Mouse (Mus musculus) forebrain, embryonic 16.5 days (tissue): ENCODE data around the gene Gatm. TPM values are rescaled to one million over a fixed set of nuclear protein-coding genes. Genes with fewer than 3 reads are reported as not detected.

Source experiments
- ATAC-seq: fragments of 200-750 bp; cut with Nextera tagmentation; 2 replicates; pipeline ENCODE4 v1.8.0; 2017; ENCODE audit warnings: mild to moderate bottlenecking, moderate library complexity
- H3K27ac ChIP-seq: fragments of 300-500 bp; sonication (generic); 2 replicates; pipeline ENCODE4 v1.5.1; 2014; ENCODE audit warnings: low read length, control low read depth
- H3K27me3 ChIP-seq: fragments of 300-500 bp; sonication (generic); replicated peaks from 2 replicates; pipeline ENCODE4 v1.6.1; 2014; ENCODE audit warnings: low read length; ENCODE audit not compliant: control insufficient read depth, insufficient read depth
- H3K36me3 ChIP-seq: fragments of 300-500 bp; sonication (generic); 2 replicates; pipeline ENCODE4 v1.6.1; 2014; ENCODE audit not compliant: control insufficient read depth, insufficient read depth
- H3K4me1 ChIP-seq: fragments of 300-500 bp; sonication (generic); replicated peaks from 2 replicates; pipeline ENCODE4 v1.6.1; 2014; ENCODE audit warnings: low read length; ENCODE audit not compliant: control insufficient read depth, insufficient read depth
- H3K4me2 ChIP-seq: fragments of 300-500 bp; sonication (generic); 2 replicates; pipeline ENCODE4 v1.6.1; 2014; ENCODE audit warnings: mild to moderate bottlenecking, low read length, control low read depth
- H3K4me3 ChIP-seq: fragments of 300-500 bp; sonication (generic); replicated peaks from 2 replicates; pipeline ENCODE4 v1.5.1; 2014; ENCODE audit warnings: mild to moderate bottlenecking, low read length, control low read depth
- H3K9ac ChIP-seq: fragments of 300-500 bp; sonication (generic); replicated peaks from 2 replicates; pipeline ENCODE4 v1.6.1; 2014; ENCODE audit warnings: low read depth, low read length, control low read depth
- H3K9me3 ChIP-seq: fragments of 300-500 bp; sonication (generic); 2 replicates; pipeline ENCODE4 v1.6.1; 2016; ENCODE audit warnings: low read length; ENCODE audit not compliant: control insufficient read depth
- WGBS: fragments of 180-500 bp; shearing (Covaris S2); extraction: QIAGEN DNeasy Blood & Tissue Kit; methylation state at CpG from one replicate; pipeline ENCODE4 v1.1.7; 2014; 5-methylcytosine and 5-hydroxymethylcytosine counted together
- polyA plus RNA-seq: library from polyadenylated mRNA; unstranded; fragments of >200 nt; fragmentation: Nextera tagmentation; extraction: Ambion mirVana; gene quantifications from 2 replicates; pipeline ENCODE4 v1.2.1, GENCODE M21; 2015

Gene Gatm
- polyA plus RNA-seq, 1 experiment from 2014 or later = 30.6 TPM

- Histone ChIP-seq H3K9me3 (no peaks in the 10 kb centered on the region), H3K27me3 (no peaks in the 10 kb centered on the region), H3K36me3 (no peaks in the 10 kb centered on the region), H3K4me3 (no peak overlapping the region), H3K9ac (no peak overlapping the region), H3K4me2 (no peak overlapping the region), H3K4me1 (0 out of 2 replicates have a peak, but pooled peaks cover 4% of the 10 kb centered on the region), H3K27ac (no peak overlapping the region)
- WGBS = 80% methylated on average over 1 of the region's 1 CpGs
- ATAC-seq = no peak
Observed at GRCm38 (mm10) chr2:122590351-122590750, 20.8 kb downstream of the Gatm start.

GRCm38 (mm10) chr2:122587861-122588519 lies 23.1 kb downstream of the Gatm start:
- 60% methylated on average over 8 of the region's 8 CpGs for WGBS
- Histone ChIP-seq H3K4me1 (0 out of 2 replicates have a peak, but pooled peaks cover 4% of the 10 kb centered on the region), H3K4me3 (no peak overlapping the region), H3K9ac (no peak overlapping the region), H3K27ac (no peak overlapping the region), H3K4me2 (no peak overlapping the region), H3K36me3 (no peaks in the 10 kb centered on the region), H3K27me3 (no peaks in the 10 kb centered on the region), H3K9me3 (no peaks in the 10 kb centered on the region)
- no peak for ATAC-seq

GRCm38 (mm10) chr2:122586258-122586657 lies 24.8 kb downstream of the Gatm start:
- Histone ChIP-seq H3K9me3 (no peaks in the 10 kb centered on the region), H3K4me1 (0 out of 2 replicates have a peak, but pooled peaks cover 4% of the 10 kb centered on the region), H3K27me3 (no peaks in the 10 kb centered on the region), H3K9ac (no peak overlapping the region), H3K27ac (no peak overlapping the region), H3K4me2 (no peak overlapping the region), H3K36me3 (no peaks in the 10 kb centered on the region), H3K4me3 (no peak overlapping the region)
- 76% methylated on average over 3 of the region's 3 CpGs for WGBS
- ATAC-seq = no peak

- H3K27ac ChIP-seq = no peak overlapping the region
- H3K36me3 ChIP-seq = no peaks in the 10 kb centered on the region
- ATAC-seq = no peak
- WGBS = 88% methylated on average over 3 of the region's 3 CpGs
- H3K9ac ChIP-seq = no peak overlapping the region
- no peaks in the 10 kb centered on the region for H3K4me1 ChIP-seq
- no peak overlapping the region for H3K4me2 ChIP-seq
- H3K27me3 ChIP-seq = no peaks in the 10 kb centered on the region
- no peaks in the 10 kb centered on the region for H3K9me3 ChIP-seq
- H3K4me3 ChIP-seq = no peak overlapping the region
Observed at GRCm38 (mm10) chr2:122582324-122582723, 28.8 kb downstream of the Gatm start.

- no peak overlapping the region for H3K27ac ChIP-seq
- no peak for ATAC-seq
- H3K36me3 ChIP-seq = no peaks in the 10 kb centered on the region
- H3K4me3 ChIP-seq = no peak overlapping the region
- no peaks in the 10 kb centered on the region for H3K4me1 ChIP-seq
- H3K9me3 ChIP-seq = no peaks in the 10 kb centered on the region
- no peaks in the 10 kb centered on the region for H3K27me3 ChIP-seq
- H3K4me2 ChIP-seq = no peak overlapping the region
- no peak overlapping the region for H3K9ac ChIP-seq
- 67% methylated on average over 3 of the region's 3 CpGs for WGBS
Observed at GRCm38 (mm10) chr2:122581361-122582017, 29.6 kb downstream of the Gatm start.

GRCm38 (mm10) chr2:122580426-122580825 lies 30.7 kb downstream of the Gatm start:
- ATAC-seq = no peak
- H3K36me3 ChIP-seq = no peaks in the 10 kb centered on the region
- H3K27ac ChIP-seq = no peak overlapping the region
- WGBS = 76% methylated on average over 10 of the region's 10 CpGs
- no peaks in the 10 kb centered on the region for H3K4me1 ChIP-seq
- no peak overlapping the region for H3K4me2 ChIP-seq
- no peak overlapping the region for H3K4me3 ChIP-seq
- H3K9ac ChIP-seq = no peak overlapping the region
- no peaks in the 10 kb centered on the region for H3K9me3 ChIP-seq
- H3K27me3 ChIP-seq = no peaks in the 10 kb centered on the region

- Histone ChIP-seq H3K9ac (no peak overlapping the region), H3K4me2 (no peak overlapping the region), H3K9me3 (no peaks in the 10 kb centered on the region), H3K4me3 (no peak overlapping the region), H3K27me3 (no peaks in the 10 kb centered on the region), H3K36me3 (no peaks in the 10 kb centered on the region), H3K27ac (no peak overlapping the region), H3K4me1 (no peaks in the 10 kb centered on the region)
- no peak for ATAC-seq
- 79% methylated on average over 1 of the region's 1 CpGs for WGBS
Observed at GRCm38 (mm10) chr2:122577316-122577715, 33.8 kb downstream of the Gatm start.

- no peaks in the 10 kb centered on the region for H3K36me3 ChIP-seq
- H3K4me3 ChIP-seq = no peak overlapping the region
- H3K4me1 ChIP-seq = no peaks in the 10 kb centered on the region
- ATAC-seq = no peak
- no peaks in the 10 kb centered on the region for H3K27me3 ChIP-seq
- no peak overlapping the region for H3K27ac ChIP-seq
- no peaks in the 10 kb centered on the region for H3K9me3 ChIP-seq
- H3K9ac ChIP-seq = no peak overlapping the region
- WGBS = 62% methylated on average over 5 of the region's 5 CpGs
- no peak overlapping the region for H3K4me2 ChIP-seq
Observed at GRCm38 (mm10) chr2:122576295-122576694, 34.8 kb downstream of the Gatm start.

- H3K4me2 ChIP-seq = no peak overlapping the region
- no peak overlapping the region for H3K9ac ChIP-seq
- no peaks in the 10 kb centered on the region for H3K4me1 ChIP-seq
- ATAC-seq = no peak
- no peaks in the 10 kb centered on the region for H3K9me3 ChIP-seq
- 78% methylated on average over 11 of the region's 11 CpGs for WGBS
- no peaks in the 10 kb centered on the region for H3K36me3 ChIP-seq
- H3K27ac ChIP-seq = no peak overlapping the region
- H3K4me3 ChIP-seq = no peak overlapping the region
- H3K27me3 ChIP-seq = no peaks in the 10 kb centered on the region
Observed at GRCm38 (mm10) chr2:122575470-122575869, 35.6 kb downstream of the Gatm start.
